Mouse (Mus musculus) R1 (cell line): ENCODE data around the gene Mbnl2.

ENCODE experiments used
- DNase-seq: peaks from one replicate; pipeline ENCODE4 v3.0.0-alpha.2; 2018; ENCODE audit warnings: low read depth, low spot score

Mbnl2 gene

GRCm38 (mm10) chr14:120324883-120325480, 49.5 kb downstream of the Mbnl2 start:
- DNase-seq, result no peak

GRCm38 (mm10) chr14:120325673-120326072, 50.2 kb downstream of the Mbnl2 start:
- DNase-seq, result no peak

GRCm38 (mm10) chr14:120330454-120330853, 55.0 kb downstream of the Mbnl2 start:
- no peak for DNase-seq

- no peak for DNase-seq
Observed at GRCm38 (mm10) chr14:120330881-120331514, 55.5 kb downstream of the Mbnl2 start.

- no peak for DNase-seq
Observed at GRCm38 (mm10) chr14:120333465-120334243, 58.2 kb downstream of the Mbnl2 start.

GRCm38 (mm10) chr14:120335366-120335765, 59.9 kb downstream of the Mbnl2 start:
- no peak for DNase-seq

- DNase-seq, result no peak
Observed at GRCm38 (mm10) chr14:120335871-120336270, 60.4 kb downstream of the Mbnl2 start.

- DNase-seq, result peak; percentile 65
Observed at GRCm38 (mm10) chr14:120336380-120336779, 60.9 kb downstream of the Mbnl2 start.

GRCm38 (mm10) chr14:120336841-120337240, 61.4 kb downstream of the Mbnl2 start:
- no peak for DNase-seq

- peak; percentile 77 for DNase-seq
Observed at GRCm38 (mm10) chr14:120337731-120338462, 62.4 kb downstream of the Mbnl2 start.

- DNase-seq, result no peak
Observed at GRCm38 (mm10) chr14:120338706-120339105, 63.2 kb downstream of the Mbnl2 start.

- DNase-seq, result no peak
Observed at GRCm38 (mm10) chr14:120341912-120342311, 66.4 kb downstream of the Mbnl2 start.

GRCm38 (mm10) chr14:120342321-120342720, 66.9 kb downstream of the Mbnl2 start:
- DNase-seq, result no peak

GRCm38 (mm10) chr14:120344641-120345040, 69.2 kb downstream of the Mbnl2 start:
- DNase-seq, result no peak

GRCm38 (mm10) chr14:120347410-120348315, 72.2 kb downstream of the Mbnl2 start:
- DNase-seq, result no peak

GRCm38 (mm10) chr14:120349332-120349731, 73.9 kb downstream of the Mbnl2 start:
- no peak for DNase-seq

- no peak for DNase-seq
Observed at GRCm38 (mm10) chr14:120352136-120352843, 76.8 kb downstream of the Mbnl2 start.

GRCm38 (mm10) chr14:120353211-120353610, 77.7 kb downstream of the Mbnl2 start:
- DNase-seq, result no peak

- no peak for DNase-seq
Observed at GRCm38 (mm10) chr14:120354595-120354994, 79.1 kb downstream of the Mbnl2 start.

GRCm38 (mm10) chr14:120355040-120355741, 79.7 kb downstream of the Mbnl2 start:
- DNase-seq, result peak; percentile 96
